Mouse (Mus musculus): ENCODE measurements at regions not wholly inside any gene's neighbourhood (a gene's known extent, or its start where the extent isn't known, plus 50 kb on each side); places are given as distances from the start of the nearest gene placed in this dataset.

GRCm38 (mm10) chr12:69452986-69453385 is 80.7 kb upstream of the Gm9887 start:
- no peak for DNase-seq

DNA sequence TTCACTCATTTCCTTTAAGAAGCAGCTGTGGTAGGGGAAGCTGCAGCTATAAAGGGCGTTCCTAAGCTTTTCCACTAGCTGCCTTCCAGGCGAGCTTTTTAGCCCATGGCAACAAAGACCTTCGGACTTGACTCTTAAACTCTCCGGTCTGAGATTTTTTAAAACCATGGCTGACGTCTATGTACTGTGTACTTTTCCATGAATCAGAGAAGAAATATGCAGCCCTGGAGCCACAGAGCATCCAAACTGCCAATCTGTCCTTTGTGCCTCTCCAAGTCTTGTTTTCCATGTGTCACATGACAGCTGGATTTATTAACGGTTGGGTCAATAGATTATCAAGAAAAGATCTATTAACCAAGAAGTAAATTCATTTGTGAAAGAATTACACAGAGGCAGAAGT is 78.9 kb upstream of the Gm9887 start:
- no peak for DNase-seq

- DNase-seq, result peak; percentile 72
Measured at GRCm38 (mm10) chr12:69447962-69448767, 75.9 kb upstream of the Gm9887 start.

GRCm38 (mm10) chr12:69447322-69447827 is 75.1 kb upstream of the Gm9887 start:
- peak; percentile 26 for DNase-seq

DNA sequence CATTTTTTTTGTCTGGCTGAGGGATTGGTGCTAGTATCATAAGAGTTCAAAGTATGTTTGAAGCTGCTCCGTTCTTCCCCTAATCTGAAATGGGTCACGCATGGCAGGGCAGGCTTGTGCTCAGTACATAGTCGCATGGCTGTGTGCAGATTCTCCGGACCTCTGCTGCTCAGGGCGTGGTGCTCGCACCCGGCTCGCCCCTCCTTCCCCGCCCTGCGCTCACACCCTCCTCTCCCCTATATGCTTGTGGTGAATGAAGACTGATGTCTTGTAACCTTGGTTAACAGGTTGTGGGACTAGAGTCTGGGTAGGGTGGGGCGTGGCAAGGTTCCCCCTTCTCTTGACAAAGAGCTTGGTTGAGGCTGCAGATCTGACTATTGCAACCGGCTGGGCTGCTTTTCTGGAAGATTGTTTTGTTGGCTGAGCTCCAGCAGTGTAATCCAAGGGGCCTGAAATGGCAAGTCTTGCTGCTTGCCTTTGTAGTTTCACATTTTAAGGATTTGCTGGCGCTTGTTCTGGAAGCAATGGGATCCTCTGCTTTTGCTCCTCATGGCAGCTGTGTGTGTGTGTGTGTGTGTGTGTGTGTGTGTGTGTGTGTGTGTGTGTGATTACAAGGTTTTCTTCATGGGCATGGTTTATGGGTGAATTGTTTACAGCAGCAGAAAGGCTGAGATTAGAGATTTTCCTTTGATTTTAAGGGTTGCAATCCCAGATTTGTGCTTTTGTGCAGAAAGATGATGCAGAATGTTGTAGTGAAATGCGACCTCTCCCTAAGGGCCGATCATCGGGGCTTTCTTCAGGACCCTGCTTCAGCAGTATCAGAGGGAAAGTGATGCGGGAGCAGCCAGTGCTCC is 74.4 kb upstream of the Gm9887 start:
- peak; percentile 60 for DNase-seq

GRCm38 (mm10) chr12:69446085-69446467 is 73.8 kb upstream of the Gm9887 start:
- DNase-seq, result no peak

- no peak for DNase-seq
Measured at GRCm38 (mm10) chr12:69442321-69442720, 70.1 kb upstream of the Gm9887 start.

DNA sequence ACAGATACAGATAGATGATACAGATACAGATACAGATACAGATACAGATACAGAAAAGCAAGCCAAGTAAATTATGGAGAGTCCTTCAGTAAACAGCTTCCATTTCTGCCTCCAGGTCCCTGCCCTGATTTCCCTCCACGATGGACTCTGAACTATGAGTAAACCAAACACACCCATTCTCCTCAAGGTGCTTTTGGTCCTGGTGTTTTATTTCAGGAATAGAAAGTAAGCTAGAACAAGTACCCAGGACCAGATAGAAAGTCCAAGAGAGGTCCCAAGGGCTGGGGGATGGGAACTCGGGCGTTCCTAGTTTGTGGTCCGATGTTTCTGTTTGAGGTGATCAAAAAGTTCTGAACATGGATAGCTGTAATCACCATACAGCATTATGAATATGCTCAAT is 69.5 kb upstream of the Gm9887 start:
- DNase-seq, result no peak

- no peak for DNase-seq
Measured at GRCm38 (mm10) chr12:69438271-69438670, 66.0 kb upstream of the Gm9887 start.

DNA sequence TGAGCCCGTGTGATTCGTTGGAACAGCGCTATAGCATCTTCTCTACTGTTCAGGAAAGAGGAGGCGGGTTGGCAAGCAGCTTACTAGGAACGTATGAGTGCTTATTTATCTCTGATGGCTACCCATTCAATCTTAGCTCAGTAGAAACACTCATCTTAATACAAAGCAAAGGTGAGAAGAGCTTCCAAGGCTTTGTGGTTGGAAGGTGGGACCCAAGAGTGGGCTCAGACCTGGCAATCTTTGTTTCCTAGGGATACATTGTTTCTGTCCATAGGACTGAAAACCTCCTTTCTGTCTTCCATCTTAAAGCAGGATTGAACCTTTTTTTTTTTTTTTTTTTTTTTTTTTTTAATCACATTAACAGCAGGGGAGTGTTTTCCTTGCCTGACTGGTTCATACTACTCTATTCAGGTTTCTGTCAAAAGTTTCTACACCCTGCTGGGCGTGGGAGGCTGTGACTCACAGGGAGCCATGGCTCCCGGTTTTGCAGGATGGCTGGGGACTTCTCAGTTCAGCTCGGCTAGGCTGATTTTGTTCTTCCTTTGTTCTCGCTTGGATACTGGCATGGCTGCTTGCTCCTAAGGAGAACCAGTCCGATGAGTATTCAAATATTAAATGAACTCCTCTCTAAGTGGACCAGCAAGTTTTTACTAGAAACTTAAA is 64.7 kb upstream of the Gm9887 start:
- DNase-seq, result no peak

GRCm38 (mm10) chr12:69434315-69434714 is 62.1 kb upstream of the Gm9887 start:
- DNase-seq, result no peak

DNA sequence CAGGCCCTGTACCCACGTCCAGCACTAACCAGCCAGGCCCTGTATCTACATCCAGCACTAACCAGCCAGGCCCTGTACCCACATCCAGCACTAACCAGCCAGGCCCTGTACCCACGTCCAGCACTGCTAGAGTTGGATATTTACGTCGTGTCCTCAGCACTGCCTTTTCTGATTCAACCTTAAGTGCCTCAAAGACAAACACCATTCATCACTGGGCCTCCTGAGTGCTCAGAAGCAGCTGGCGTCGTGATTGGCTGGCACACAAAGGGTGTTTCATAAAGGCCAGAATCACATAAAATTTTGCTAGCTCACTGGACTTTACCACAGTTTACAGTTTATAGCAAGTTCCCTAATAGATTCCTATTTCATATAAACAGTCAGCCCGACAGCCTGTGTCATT is 59.8 kb upstream of the Gm9887 start:
- DNase-seq, result no peak

DNA sequence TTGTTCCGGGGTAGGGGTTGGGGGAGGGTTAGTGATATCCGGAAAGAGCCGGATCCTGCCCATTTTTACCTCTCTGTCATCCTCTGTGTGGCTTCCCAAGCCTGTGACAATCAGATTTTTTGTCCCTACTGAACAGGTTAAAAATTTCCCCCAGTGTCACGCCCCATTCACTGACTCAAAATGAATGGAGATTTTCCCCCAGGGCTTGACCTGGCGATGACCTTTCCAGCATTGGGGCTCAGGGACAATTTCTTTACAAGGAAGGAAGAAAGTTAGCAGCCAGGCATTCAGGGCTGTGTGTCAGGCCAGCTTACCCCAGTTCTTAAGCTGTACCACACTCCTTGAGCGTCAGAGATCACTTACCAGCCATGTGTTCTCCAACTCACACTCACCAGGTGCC is 55.9 kb upstream of the Gm9887 start:
- DNase-seq, result no peak

- DNase-seq, result no peak
Measured at GRCm38 (mm10) chr12:69425610-69426009, 53.4 kb upstream of the Gm9887 start.

DNA sequence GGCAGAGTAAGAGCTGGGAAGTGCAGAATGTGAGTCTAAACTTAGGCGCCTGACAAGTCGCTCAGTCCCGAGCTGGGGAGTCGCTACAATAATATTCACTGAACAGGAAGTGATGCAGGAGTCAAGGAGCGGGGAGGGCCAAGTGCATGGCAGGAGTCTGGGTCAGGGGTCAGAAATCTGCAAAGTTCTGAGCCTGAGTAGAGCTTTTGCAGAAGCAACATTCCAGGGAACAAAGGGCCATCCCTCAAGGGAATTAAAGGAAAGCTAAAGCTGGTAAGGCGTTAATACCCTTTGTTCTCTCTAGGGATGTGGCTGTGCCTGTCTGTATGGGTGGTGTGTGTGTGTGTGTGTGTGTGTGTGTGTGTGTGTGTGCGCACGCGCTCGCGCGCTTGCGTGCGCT is 52.7 kb upstream of the Gm9887 start:
- no peak for DNase-seq
